Mouse (Mus musculus): ENCODE measurements around the gene Ptpn5.

GRCm38 (mm10) chr7:47131840-47132179 lies 1.7 kb downstream of the Ptpn5 start:
- TF ChIP-seq GATA1 (IDR thresholded peaks at IDR 0.05; ENCODE audit: borderline replicate concordance, low read length) = no peak
- TF ChIP-seq FLI1 (IDR thresholded peaks at IDR 0.05; ENCODE audit: low read length) = no peak
